Comparison of ENCODE assay signal across 23 mouse cellular contexts in genomic region chr2:165050826-165051548, GRCm38 (mm10). TPM values are rescaled to one million over a fixed set of nuclear protein-coding genes. Genes with fewer than 3 reads are reported as not detected.
DNase-seq lines count a peak whose midpoint lies in the region; ATAC-seq and TF ChIP-seq lines count a peak whose summit lies in the region.
"Had no signal": no experiment of that assay in that cellular context is flagged by ENCODE, and none has a peak within 500 bp of the region (broad histone marks: within the 10 kb centered on the region; RNA-seq: fewer than 3 reads in every experiment).

No protein-coding gene starts in this region.

- peaks cover 38% of the 10 kb centered on the region for H3K4me1 ChIP-seq in midbrain, embryonic 10.5 days
- peaks cover 12% of the 10 kb centered on the region for H3K4me1 ChIP-seq in midbrain, embryonic 11.5 days (ENCODE audit: control insufficient read depth, insufficient read depth, low read length)
- peaks cover 5% of the 10 kb centered on the region; the same call in 1 of the 2 replicates for H3K4me1 ChIP-seq in hindbrain, postnatal 0 days (ENCODE audit: insufficient read depth, low read length)

- whole genome bisulfite sequencing in midbrain, embryonic 10.5 days = 74% methylated on average over 18 of the region's 18 CpGs
- 71% methylated on average over 18 of the region's 18 CpGs for WGBS in midbrain, embryonic 11.5 days
- WGBS in hindbrain, postnatal 0 days = 76% methylated on average over 18 of the region's 18 CpGs

- no peak overlapping the region for H3K4me3 ChIP-seq in midbrain, embryonic 10.5 days
- H3K4me3 ChIP-seq in midbrain, embryonic 11.5 days (ENCODE audit: low read depth, low read length) = no peak overlapping the region
- no peak overlapping the region for H3K4me3 ChIP-seq in hindbrain, postnatal 0 days (ENCODE audit: low read length)
- H3K4me3 ChIP-seq: heart, embryonic 13.5 days; layer of hippocampus, adult 2 months; limb, embryonic 12.5 days; myocyte; neural tube, embryonic 15.5 days had no signal

- DNase-seq in cerebellum, postnatal 14 days = peak; percentile 59 to 73
- no peak for DNase-seq in cerebellum, adult 8-10 months
- no peak for DNase-seq in midbrain, embryonic 10.5 days (ENCODE audit: low spot score)
- DNase-seq in midbrain, embryonic 11.5 days (ENCODE audit: low spot score, missing footprints) = no peak
- no peak for DNase-seq in hindbrain, postnatal 0 days (ENCODE audit: low spot score)
- no peak for DNase-seq in retina, postnatal 1 day
- DNase-seq in yolk sac, embryonic 10.5 days (ENCODE audit: low spot score) = no peak
- DNase-seq in gastrocnemius, postnatal 14 days = no peak
- DNase-seq: cerebellum, postnatal 25 days; heart, postnatal 36 days had no signal

- H3K36me3 ChIP-seq in midbrain, embryonic 10.5 days = no peaks in the 10 kb centered on the region
- no peaks in the 10 kb centered on the region for H3K36me3 ChIP-seq in midbrain, embryonic 11.5 days (ENCODE audit: control insufficient read depth, insufficient read depth, low read length)
- H3K36me3 ChIP-seq in hindbrain, postnatal 0 days (ENCODE audit: insufficient read depth, low read length) = no peaks in the 10 kb centered on the region
- H3K36me3 ChIP-seq: heart, embryonic 13.5 days; limb, embryonic 12.5 days; neural tube, embryonic 15.5 days had no signal

- no peak overlapping the region for H3K4me2 ChIP-seq in midbrain, embryonic 11.5 days
- H3K4me2 ChIP-seq in hindbrain, postnatal 0 days (ENCODE audit: low read depth, low read length) = no peak overlapping the region
- H3K4me2 ChIP-seq: heart, embryonic 13.5 days; limb, embryonic 12.5 days; neural tube, embryonic 15.5 days had no signal

- H3K27me3 ChIP-seq in midbrain, embryonic 10.5 days (ENCODE audit: low read depth, poor library complexity, severe bottlenecking) = peaks cover 16% of the 10 kb centered on the region
- no peaks in the 10 kb centered on the region; the same call in 1 of the 2 replicates for H3K27me3 ChIP-seq in midbrain, embryonic 11.5 days (ENCODE audit: control insufficient read depth, insufficient read depth, low read length)
- H3K27me3 ChIP-seq in hindbrain, postnatal 0 days (ENCODE audit: insufficient read depth, low read length) = no peaks in the 10 kb centered on the region
- H3K27me3 ChIP-seq: CH12.LX had no signal

- TF ChIP-seq CTCF in hindbrain, postnatal 0 days (IDR thresholded peaks at IDR 0.05; ENCODE audit: low read depth) = no peak

- no peaks in the 10 kb centered on the region for H3K9me3 ChIP-seq in midbrain, embryonic 10.5 days (replicated peaks)
- no peaks in the 10 kb centered on the region for H3K9me3 ChIP-seq in midbrain, embryonic 11.5 days (ENCODE audit: control insufficient read depth, low read length)
- no peaks in the 10 kb centered on the region for H3K9me3 ChIP-seq in hindbrain, postnatal 0 days (ENCODE audit: low read length)
- H3K9me3 ChIP-seq: heart, embryonic 13.5 days; limb, embryonic 12.5 days; neural tube, embryonic 15.5 days had no signal

- intact Hi-C loops in gastrocnemius, postnatal 14 days (cut with DNase I; ENCODE audit: low total_unique reads) = no loop called here

- no peak for ATAC-seq in midbrain, embryonic 11.5 days (ENCODE audit: low FRiP score)
- 0 out of 2 replicates have a peak, but pooled peaks have one; percentile 11 for ATAC-seq in hindbrain, postnatal 0 days
- ATAC-seq: intestine, embryonic 16.5 days had no signal

- no peak overlapping the region for H3K9ac ChIP-seq in midbrain, embryonic 11.5 days (ENCODE audit: low read length)
- H3K9ac ChIP-seq in hindbrain, postnatal 0 days (replicated peaks; ENCODE audit: low read length) = no peak overlapping the region
- H3K9ac ChIP-seq: heart, embryonic 13.5 days; limb, embryonic 12.5 days; liver, embryonic 14.5 days; neural tube, embryonic 15.5 days had no signal

- peak overlapping the region; percentile 61 for H3K27ac ChIP-seq in midbrain, embryonic 10.5 days (replicated peaks)
- no peak overlapping the region for H3K27ac ChIP-seq in midbrain, embryonic 11.5 days (ENCODE audit: low read depth, low read length)
- H3K27ac ChIP-seq in hindbrain, postnatal 0 days = no peak overlapping the region; the same call in 1 of the 2 replicates
- H3K27ac ChIP-seq: heart, embryonic 13.5 days; layer of hippocampus, adult 2 months; limb, embryonic 12.5 days; liver, embryonic 14.5 days; neural tube, embryonic 15.5 days had no signal

RNA-seq across cellular contexts. Expression of gene Cd40, which starts 4.4 kb away (rescaled TPM):
- 6.4 and 8.1 TPM in 2 replicates for polyA plus RNA-seq in midbrain, embryonic 10.5 days (2016; fragmentation: Nextera tagmentation; extraction: Ambion mirVana)
- 5.6 and 7.3 TPM in 2 replicates for polyA plus RNA-seq in midbrain, embryonic 11.5 days (2014; fragmentation: Nextera tagmentation; extraction: Ambion mirVana)
- total RNA-seq in hindbrain, postnatal 0 days (2014; rRNA removed) = 3.8 and 7.3 TPM in 2 replicates
- polyA plus RNA-seq in hindbrain, postnatal 0 days (2015; fragmentation: Nextera tagmentation; extraction: Ambion mirVana) = 4.8 and 5.4 TPM in 2 replicates
- 1 to 10 TPM; 1.1 to 1.2 TPM for total RNA-seq in gastrocnemius, postnatal 14 days (2021)

RNA-seq across cellular contexts. Expression of gene Ncoa5, which starts 16.3 kb away (rescaled TPM):
- 95.1 and 109 TPM in 2 replicates for polyA plus RNA-seq in midbrain, embryonic 10.5 days (2016; fragmentation: Nextera tagmentation; extraction: Ambion mirVana)
- 76.9 and 85.6 TPM in 2 replicates for polyA plus RNA-seq in midbrain, embryonic 11.5 days (2014; fragmentation: Nextera tagmentation; extraction: Ambion mirVana)
- total RNA-seq in hindbrain, postnatal 0 days (2014; rRNA removed) = 60.8 and 101 TPM in 2 replicates
- polyA plus RNA-seq in hindbrain, postnatal 0 days (2015; fragmentation: Nextera tagmentation; extraction: Ambion mirVana) = 55.5 and 56.3 TPM in 2 replicates
- total RNA-seq in gastrocnemius, postnatal 14 days (2021) = 10 to 100 TPM; 12.3 TPM

RNA-seq across cellular contexts. Expression of gene 1700025C18Rik, which starts 39.6 kb away (rescaled TPM):
- polyA plus RNA-seq in midbrain, embryonic 10.5 days (2016; fragmentation: Nextera tagmentation; extraction: Ambion mirVana) = not detected in 2 replicates
- not detected in 2 replicates for polyA plus RNA-seq in midbrain, embryonic 11.5 days (2014; fragmentation: Nextera tagmentation; extraction: Ambion mirVana)
- total RNA-seq in hindbrain, postnatal 0 days (2014; rRNA removed) = not detected in 2 replicates
- polyA plus RNA-seq in hindbrain, postnatal 0 days (2015; fragmentation: Nextera tagmentation; extraction: Ambion mirVana) = not detected in 2 replicates
- not detected for total RNA-seq in gastrocnemius, postnatal 14 days (2021)
- total RNA-seq: CH12.LX; heart, postnatal 36 days; layer of hippocampus, adult 2 months; megakaryocyte progenitor cell, adult 5-6 weeks had no signal
- polyA plus RNA-seq: gonadal fat pad, adult 2 months; heart, embryonic 13.5 days; intestine, embryonic 16.5 days; kidney, embryonic 16.5 days; limb, embryonic 12.5 days; liver, embryonic 14.5 days; lung, embryonic 16.5 days; myocyte; neural tube, embryonic 15.5 days; urinary bladder, adult 2 months had no signal

Comparison
In these comparisons a context has a peak if more than half of its experiments do, and no peak if none do; other contexts are left out.
1. DNase-seq: peak in cerebellum, postnatal 14 days (2 of 2); none in cerebellum, adult 8-10 months (single experiment), midbrain, embryonic 10.5 days (single experiment), midbrain, embryonic 11.5 days (single experiment), hindbrain, postnatal 0 days (single experiment), retina, postnatal 1 day (single experiment), yolk sac, embryonic 10.5 days (single experiment) and gastrocnemius, postnatal 14 days (single experiment).